Mouse (Mus musculus): ENCODE measurements around the gene Gtf2f1.
A peak's percentile ranks its signal among the peaks of the same experiment; 100 is the strongest.

Gtf2f1 gene

DNA sequence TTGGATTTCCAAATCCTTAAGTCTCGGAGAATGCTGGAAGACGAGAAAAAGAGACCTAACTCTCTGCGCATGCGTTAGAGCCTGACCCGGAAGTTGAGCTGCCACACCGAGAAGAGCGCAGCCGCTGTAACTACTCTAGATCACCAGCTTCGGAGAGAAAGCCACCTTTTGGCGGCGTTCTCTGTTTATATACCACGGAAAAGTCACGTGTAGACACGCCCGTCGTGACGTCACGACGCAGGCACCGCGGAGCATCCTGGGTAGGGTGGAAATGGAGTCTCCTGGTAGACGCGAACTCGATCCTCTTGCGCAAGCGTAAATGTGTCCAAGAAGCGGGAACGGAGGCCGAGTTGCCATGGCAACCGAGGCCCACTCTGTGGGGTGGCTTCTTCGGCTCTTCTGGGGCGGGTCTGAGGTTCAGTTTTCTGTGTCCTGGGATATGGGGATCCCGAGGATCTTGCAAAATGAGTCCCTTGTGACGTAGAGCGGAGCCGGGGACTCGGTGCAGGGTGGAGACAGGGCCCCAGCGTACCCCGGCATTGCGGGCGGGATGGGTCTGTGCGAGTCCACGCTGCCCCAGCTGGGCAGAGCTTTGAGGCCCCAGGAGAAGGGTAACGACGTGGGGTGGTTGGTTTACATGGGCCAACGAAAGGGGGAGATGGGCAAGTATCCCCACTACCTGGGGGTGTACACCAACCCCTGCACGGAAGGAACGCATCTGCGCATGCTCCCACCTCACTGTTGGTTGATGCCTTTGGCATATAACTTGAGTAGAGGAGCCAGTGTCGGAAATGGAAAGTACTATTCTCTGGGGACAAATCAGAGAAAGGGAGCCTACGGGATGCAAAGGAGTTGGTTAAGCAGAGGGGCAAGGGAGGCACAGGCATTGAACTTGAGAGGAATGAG is at the start of gene Gtf2f1, which contains the start of gene Gm17949:
TSS of gene Gtf2f1 (minus strand) at position 53 of the 906 bp plus-strand sequence.
TSS of gene Gm17949 (plus strand) at position 234 of the 906 bp plus-strand sequence.
- DNase-seq (ENCODE audit: low read depth), result peak; percentile 100

- peak; percentile 99 for DNase-seq (ENCODE audit: low read depth)
Observed at GRCm38 (mm10) chr17:57060231-57060801, 49.2 kb upstream of the Gtf2f1 start.

DNA sequence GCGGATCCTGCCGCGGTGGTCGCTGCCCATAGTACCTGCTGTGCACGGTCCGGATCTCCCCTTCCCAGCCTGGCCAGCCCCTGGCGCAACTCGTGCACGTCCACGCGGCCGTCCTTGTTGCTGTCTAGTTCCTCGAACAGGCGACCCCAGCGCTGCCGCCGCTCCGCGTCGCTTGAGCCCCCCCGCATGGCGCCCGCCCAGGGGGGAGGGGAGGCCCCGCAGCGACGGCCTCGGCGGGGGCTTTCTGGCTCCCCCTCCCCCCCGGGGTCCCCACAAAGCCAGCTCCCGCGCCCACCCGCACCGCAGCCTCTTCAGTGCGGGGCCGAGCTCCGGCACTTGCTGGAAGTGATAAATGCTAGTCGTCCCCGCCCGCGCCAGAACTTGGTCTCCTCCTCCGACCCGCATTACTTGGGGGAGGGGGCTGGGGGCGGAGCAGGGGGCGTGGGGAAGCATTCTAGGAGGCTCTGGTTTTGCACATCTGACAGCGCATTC is 48.4 kb upstream of the Gtf2f1 start, which contains the start of gene Slc25a23:
TSS of gene Slc25a23 (minus strand) at position 378 of the 492 bp plus-strand sequence.
- peak; percentile 78 for DNase-seq (ENCODE audit: low read depth)

DNA sequence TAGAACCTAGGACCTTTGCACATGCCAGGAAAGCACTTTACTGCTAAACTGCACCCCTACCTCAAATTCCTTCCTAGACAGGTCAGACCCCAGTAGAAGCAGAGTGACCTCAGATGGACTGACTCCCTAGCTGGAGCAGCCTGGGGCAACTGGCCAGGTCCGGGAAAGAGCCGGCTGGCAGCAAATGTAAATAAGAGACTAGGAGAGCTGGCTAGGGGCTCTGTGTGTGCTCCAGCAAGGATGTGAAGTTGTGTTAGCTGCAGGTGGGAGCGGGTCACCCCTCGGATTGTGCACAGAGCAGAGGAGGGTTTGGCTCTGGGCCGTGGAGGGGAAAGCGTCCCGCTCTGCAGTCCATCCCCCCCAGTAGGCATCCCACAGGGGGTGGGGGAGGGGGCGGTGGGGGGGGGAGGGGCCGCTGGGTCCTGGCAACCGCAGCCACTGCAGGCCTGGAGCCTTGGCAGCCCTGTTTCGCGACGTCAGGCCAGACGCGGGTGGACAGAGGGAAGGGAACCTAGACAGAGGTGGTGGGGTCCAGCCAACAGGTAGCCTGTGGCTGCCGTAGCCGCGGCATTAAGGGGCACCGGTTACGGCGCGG is 47.9 kb upstream of the Gtf2f1 start, which contains the start of gene Crb3:
TSS of gene Crb3 (plus strand) at position 215 of the 595 bp plus-strand sequence.
- no peak for DNase-seq (ENCODE audit: low read depth)

DNA sequence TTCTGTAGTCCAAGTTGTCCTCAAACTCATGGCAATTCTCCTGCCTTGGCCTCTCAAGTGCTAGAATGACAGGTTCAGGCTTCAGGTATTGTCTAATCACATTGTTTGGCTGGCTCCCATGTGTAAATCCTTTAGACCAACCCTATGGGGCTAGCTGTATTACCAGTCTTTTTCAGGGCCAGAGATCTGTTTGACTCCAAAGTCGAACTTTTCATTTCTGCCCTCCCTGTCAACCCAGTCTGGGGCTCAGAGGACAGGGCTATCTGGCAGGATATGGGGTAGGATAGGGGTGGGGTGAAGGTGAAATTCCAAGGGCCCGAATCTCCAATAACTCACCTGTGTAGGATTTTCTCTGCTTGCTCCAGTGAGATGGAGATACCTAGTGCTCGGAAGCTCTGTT is 45.2 kb upstream of the Gtf2f1 start:
- no peak for DNase-seq (ENCODE audit: low read depth)

GRCm38 (mm10) chr17:57051679-57052078 is 40.6 kb upstream of the Gtf2f1 start:
- DNase-seq (ENCODE audit: low read depth), result peak; percentile 66

DNA sequence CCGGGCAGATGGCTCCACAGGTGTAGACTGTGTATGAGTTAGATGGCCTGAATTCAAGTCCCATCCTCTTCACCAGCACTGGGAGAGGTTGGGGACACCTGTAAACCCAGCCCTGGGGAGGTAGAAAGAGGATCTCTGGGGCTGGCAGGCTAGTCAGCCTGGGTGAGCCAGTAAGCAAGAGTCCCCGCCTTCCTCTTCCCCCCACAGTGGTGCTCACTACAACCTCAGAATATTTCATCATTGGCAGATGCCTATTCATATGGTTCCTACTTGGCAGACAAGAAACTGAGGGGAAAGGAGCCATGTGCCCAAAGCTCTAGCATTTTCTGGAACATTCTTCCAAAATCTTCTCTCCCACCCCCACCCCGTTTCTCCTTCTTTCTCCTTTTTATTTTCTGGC is 37.7 kb upstream of the Gtf2f1 start:
- no peak for DNase-seq (ENCODE audit: low read depth)

DNA sequence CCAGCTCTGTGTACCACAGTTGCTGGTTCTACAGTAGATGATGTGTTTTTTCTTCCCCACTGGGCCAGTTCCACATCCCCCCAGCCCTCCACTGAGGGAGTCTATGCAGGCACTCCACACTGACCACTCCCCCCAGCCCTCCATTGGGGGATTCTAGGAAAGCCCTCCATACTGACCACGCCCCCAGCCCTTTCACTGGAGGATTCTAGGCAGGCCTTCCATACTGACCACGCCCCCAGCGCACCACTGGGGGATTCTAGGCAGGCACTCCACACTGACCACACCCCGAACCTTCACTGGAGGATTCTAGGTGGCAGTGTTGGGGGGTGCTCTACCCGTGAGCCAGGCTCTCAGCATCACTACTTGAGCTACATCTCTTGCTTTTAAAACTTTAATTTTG is 36.3 kb upstream of the Gtf2f1 start:
- DNase-seq (ENCODE audit: low read depth), result no peak

GRCm38 (mm10) chr17:57041554-57041953 is 30.5 kb upstream of the Gtf2f1 start, which contains the start of gene Slc25a41:
Slc25a41 (minus strand) TSS chr17:57041654.
- no peak for DNase-seq (ENCODE audit: low read depth)

DNA sequence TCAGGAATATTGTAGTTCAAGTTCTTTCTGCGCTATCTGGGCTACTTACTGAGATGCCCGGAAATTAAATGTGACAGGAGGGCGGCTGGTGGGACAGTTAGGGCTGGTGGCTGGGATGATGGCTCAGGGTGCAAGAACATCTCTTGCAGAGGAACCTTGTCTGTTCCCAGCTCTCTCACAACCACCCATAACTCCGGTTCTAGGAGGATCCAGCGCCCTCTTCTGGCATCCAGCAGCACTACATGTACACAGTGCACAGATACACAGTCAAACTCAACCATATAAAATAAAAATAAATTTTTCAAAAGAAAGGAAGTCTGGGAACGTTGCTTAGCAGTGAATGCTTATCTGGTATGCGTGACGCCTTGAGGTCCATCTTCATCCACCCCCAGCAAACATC is 27.9 kb upstream of the Gtf2f1 start:
- DNase-seq (ENCODE audit: low read depth), result no peak

DNA sequence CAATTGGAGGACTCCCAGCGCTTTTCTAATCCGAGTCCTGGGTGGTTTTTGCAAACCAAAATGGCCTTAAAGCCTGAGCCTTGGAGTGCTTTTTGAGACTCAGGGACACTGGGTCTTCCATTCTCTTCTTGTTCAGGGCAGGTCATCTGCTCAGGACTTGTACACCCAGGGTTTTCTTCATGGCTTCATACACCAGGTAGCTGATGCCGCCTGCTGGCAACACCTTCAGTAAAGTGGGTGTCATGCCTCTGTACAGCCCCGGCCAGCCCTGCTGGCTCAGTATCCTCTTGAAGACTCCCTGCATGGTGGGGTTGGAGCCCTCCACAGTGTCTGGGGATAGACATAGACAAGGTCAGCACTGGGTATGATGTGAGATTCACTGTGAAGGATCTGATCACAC is 21.8 kb upstream of the Gtf2f1 start:
- no peak for DNase-seq (ENCODE audit: low read depth)

GRCm38 (mm10) chr17:57031661-57032420 is 20.8 kb upstream of the Gtf2f1 start:
- peak; percentile 100 for DNase-seq (ENCODE audit: low read depth)

DNA sequence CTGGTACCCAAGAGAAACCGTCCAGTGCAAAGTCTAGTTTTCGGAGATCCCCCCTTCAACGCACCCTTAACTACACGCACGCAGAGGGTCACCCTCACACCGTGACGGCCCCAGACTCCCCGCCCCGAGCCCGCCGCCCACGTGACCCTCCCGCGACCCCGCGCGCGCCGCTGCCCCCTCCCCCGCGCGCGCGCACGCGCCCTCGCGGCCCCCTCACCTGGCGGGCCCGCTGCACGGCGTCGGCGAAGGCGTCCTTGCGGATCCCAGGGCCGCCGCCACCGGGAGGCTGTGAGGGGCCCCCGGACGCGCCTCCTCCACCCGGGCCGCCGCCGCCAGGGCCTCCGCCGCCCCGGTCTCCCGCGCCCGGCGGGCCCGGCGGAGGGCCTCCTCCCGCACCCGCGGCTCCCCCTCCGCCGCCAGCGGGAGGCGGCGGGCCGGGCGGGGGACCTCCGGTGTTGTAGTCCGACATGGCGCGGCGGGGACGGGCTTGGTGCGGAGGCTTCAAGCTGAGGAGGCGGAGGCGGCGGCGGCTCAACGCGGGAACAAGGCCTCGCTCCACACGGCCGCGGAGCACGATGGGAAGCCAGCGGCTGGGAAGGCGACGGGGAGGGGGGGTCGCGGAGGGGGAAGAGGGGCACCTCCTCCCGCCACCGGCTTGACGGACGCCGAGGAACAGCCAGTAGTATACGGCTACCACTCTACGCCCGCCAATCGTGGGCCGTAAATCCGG is 20.0 kb upstream of the Gtf2f1 start, which contains the start of gene Khsrp:
TSS of gene Khsrp (minus strand) at position 592 of the 730 bp plus-strand sequence.
- DNase-seq (ENCODE audit: low read depth), result peak; percentile 53

GRCm38 (mm10) chr17:57029691-57030090 is 18.6 kb upstream of the Gtf2f1 start:
- no peak for DNase-seq (ENCODE audit: low read depth)

- DNase-seq (ENCODE audit: low read depth), result no peak
Observed at GRCm38 (mm10) chr17:57027471-57027870, 16.4 kb upstream of the Gtf2f1 start.

- no peak for DNase-seq (ENCODE audit: low read depth)
Observed at GRCm38 (mm10) chr17:57020960-57021359, 9.9 kb upstream of the Gtf2f1 start.

DNA sequence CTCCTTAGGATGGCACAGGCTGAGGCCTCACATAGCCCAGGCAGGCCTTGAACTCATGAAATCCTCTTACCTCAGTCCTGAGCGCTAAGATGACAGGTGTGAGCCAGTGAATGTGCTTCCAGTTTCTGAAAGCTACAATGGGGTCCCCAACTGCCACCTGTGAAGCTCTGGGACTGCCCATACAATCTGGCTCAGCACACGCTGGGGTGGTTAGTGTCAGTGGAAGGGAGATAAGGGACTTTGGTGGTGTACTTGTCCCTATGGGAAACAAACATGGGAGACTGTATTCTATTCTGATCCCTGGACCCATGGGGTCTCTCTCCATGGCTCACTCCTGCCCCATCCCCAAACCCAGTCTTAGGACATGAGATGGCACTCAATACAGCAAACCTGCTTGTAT is 8.6 kb upstream of the Gtf2f1 start:
- DNase-seq (ENCODE audit: low read depth), result no peak

- no peak for DNase-seq (ENCODE audit: low read depth)
Observed at GRCm38 (mm10) chr17:57012245-57012795, 1.2 kb upstream of the Gtf2f1 start.

GRCm38 (mm10) chr17:57010911-57011235 is 215 bp downstream of the Gtf2f1 start:
- no peak for DNase-seq (ENCODE audit: low read depth)

DNA sequence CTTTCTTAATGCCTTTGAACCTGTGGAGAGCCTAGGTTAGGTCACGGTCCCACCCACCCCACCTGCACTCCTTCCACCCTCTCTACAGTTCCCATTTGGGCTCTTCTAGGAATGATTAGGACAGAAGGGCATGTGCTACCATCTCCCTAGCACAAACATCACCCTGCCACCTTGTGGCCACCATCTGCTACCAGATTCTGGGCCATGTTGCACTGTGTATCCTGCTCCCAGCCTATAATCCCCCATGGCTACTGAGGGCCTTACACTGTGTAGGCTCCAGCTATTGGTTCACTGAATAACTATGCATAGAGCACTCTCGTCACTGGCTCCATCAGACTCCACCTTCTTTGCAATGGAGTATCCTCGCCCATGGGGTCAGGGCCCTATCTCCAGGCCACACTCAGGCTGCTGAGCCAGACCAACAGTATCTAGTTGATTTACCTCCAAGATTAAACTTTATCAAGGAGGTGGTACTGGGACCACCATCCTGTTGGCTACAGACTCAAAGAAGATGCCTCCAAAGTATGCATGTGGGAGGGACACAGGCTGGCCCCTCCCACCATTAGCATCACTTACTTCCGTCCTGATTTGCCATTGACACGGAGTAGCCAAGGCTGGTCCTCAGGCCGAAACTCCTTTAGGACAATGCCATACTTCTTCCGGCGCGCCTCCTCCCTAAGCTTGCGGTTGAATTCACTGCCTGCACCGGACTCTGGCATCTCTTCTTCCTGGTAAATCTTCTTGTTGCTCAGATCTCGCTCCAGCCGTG is 3.8 kb downstream of the Gtf2f1 start:
- DNase-seq (ENCODE audit: low read depth), result no peak

Data from naive thymus-derived CD4-positive, alpha-beta T cell, adult 2 months (primary cell).